Mouse (Mus musculus) thymus, postnatal 36 days (tissue): ENCODE data around the gene Wbp2.

Source experiments
- DNase-seq, 2 experiments: peaks; one replicate each; pipeline ENCODE4 v3.0.0; 2022; ENCODE audit warnings: mixed read lengths in 2 of 2

Wbp2 gene

GRCm38 (mm10) chr11:116089545-116089944 lies 2.8 kb upstream of the Wbp2 start:
- DNase-seq: no peak

GRCm38 (mm10) chr11:116088741-116089394 lies 2.1 kb upstream of the Wbp2 start:
- DNase-seq: no peak

- DNase-seq: no peak
These were observed 1.4 kb upstream of the Wbp2 start for GRCm38 (mm10) chr11:116088188-116088587.

GRCm38 (mm10) chr11:116087194-116088130 lies 667 bp upstream of the Wbp2 start:
- DNase-seq: peak; percentile 88 to 90

- no peak for DNase-seq
These were observed 2.6 kb downstream of the Wbp2 start for GRCm38 (mm10) chr11:116084166-116084565.

GRCm38 (mm10) chr11:116083096-116083672 lies 3.6 kb downstream of the Wbp2 start:
- no peak for DNase-seq

GRCm38 (mm10) chr11:116081081-116081480 lies 5.7 kb downstream of the Wbp2 start:
- DNase-seq: peak; percentile 77 to 79

GRCm38 (mm10) chr11:116079511-116079910 lies 7.3 kb downstream of the Wbp2 start:
- DNase-seq: no peak

GRCm38 (mm10) chr11:116078676-116079320 lies 8.0 kb downstream of the Wbp2 start:
- DNase-seq: peak in 1 of 2 experiments; percentile 44

GRCm38 (mm10) chr11:116078221-116078620 lies 8.6 kb downstream of the Wbp2 start:
- DNase-seq: peak; percentile 94 to 95

- DNase-seq: peak; percentile 77 to 86
These were observed 9.2 kb downstream of the Wbp2 start, which contains the start of gene Unc13d for GRCm38 (mm10) chr11:116077446-116078204. Unc13d (minus strand) TSS chr11:116077961.

GRCm38 (mm10) chr11:116076836-116077235 lies 10.0 kb downstream of the Wbp2 start:
- peak; percentile 77 to 82 for DNase-seq

GRCm38 (mm10) chr11:116076266-116076540 lies 10.6 kb downstream of the Wbp2 start:
- DNase-seq: peak; percentile 19 to 57

GRCm38 (mm10) chr11:116075539-116076265 lies 11.1 kb downstream of the Wbp2 start:
- DNase-seq: peak; percentile 21 to 43

GRCm38 (mm10) chr11:116074436-116074991 lies 12.3 kb downstream of the Wbp2 start:
- no peak for DNase-seq

GRCm38 (mm10) chr11:116072608-116073007 lies 14.2 kb downstream of the Wbp2 start:
- DNase-seq: no peak

GRCm38 (mm10) chr11:116071510-116071909 lies 15.3 kb downstream of the Wbp2 start:
- DNase-seq: peak; percentile 45 to 47

GRCm38 (mm10) chr11:116065345-116065744 lies 21.4 kb downstream of the Wbp2 start:
- no peak for DNase-seq

GRCm38 (mm10) chr11:116064187-116064867 lies 22.5 kb downstream of the Wbp2 start:
- no peak for DNase-seq

- DNase-seq: no peak
These were observed 23.2 kb downstream of the Wbp2 start for GRCm38 (mm10) chr11:116063562-116063961.

- DNase-seq: no peak
These were observed 24.3 kb downstream of the Wbp2 start for GRCm38 (mm10) chr11:116062521-116062920.
